Mouse (Mus musculus) thymus, postnatal 25 days (tissue): ENCODE results near the gene Ranbp10.

Experiments
- DNase-seq: peaks from one replicate; pipeline ENCODE4 v3.0.0; 2022

The Ranbp10 gene

GRCm38 (mm10) chr8:105780298-105780697 is 46.9 kb downstream of the Ranbp10 start:
- no peak for DNase-seq

GRCm38 (mm10) chr8:105777833-105778232 is 49.3 kb downstream of the Ranbp10 start:
- DNase-seq = no peak

GRCm38 (mm10) chr8:105774498-105774897 is 52.7 kb downstream of the Ranbp10 start:
- no peak for DNase-seq

- no peak for DNase-seq
Observed at GRCm38 (mm10) chr8:105773441-105773861, 53.7 kb downstream of the Ranbp10 start.

- DNase-seq = no peak
Observed at GRCm38 (mm10) chr8:105771398-105772175, 55.6 kb downstream of the Ranbp10 start.

- peak; percentile 17 for DNase-seq
Observed at GRCm38 (mm10) chr8:105770609-105771008, 56.5 kb downstream of the Ranbp10 start.

- no peak for DNase-seq
Observed at GRCm38 (mm10) chr8:105768485-105769257, 58.5 kb downstream of the Ranbp10 start.

GRCm38 (mm10) chr8:105758277-105759108 is 68.7 kb downstream of the Ranbp10 start, which contains the start of gene Gfod2:
Gfod2 (minus strand) TSS chr8:105758664.
- peak; percentile 99 for DNase-seq

- DNase-seq = no peak
Observed at GRCm38 (mm10) chr8:105757796-105758276, 69.3 kb downstream of the Ranbp10 start.

- no peak for DNase-seq
Observed at GRCm38 (mm10) chr8:105754688-105755087, 72.5 kb downstream of the Ranbp10 start.

GRCm38 (mm10) chr8:105753916-105754315 is 73.2 kb downstream of the Ranbp10 start:
- DNase-seq = no peak

GRCm38 (mm10) chr8:105750606-105751005 is 76.5 kb downstream of the Ranbp10 start:
- DNase-seq = no peak

GRCm38 (mm10) chr8:105743301-105743700 is 83.8 kb downstream of the Ranbp10 start:
- no peak for DNase-seq

GRCm38 (mm10) chr8:105739216-105739615 is 87.9 kb downstream of the Ranbp10 start:
- no peak for DNase-seq

GRCm38 (mm10) chr8:105732186-105732585 is 95.0 kb downstream of the Ranbp10 start:
- no peak for DNase-seq

GRCm38 (mm10) chr8:105727397-105728124 is 99.6 kb downstream of the Ranbp10 start:
- peak; percentile 41 for DNase-seq

- no peak for DNase-seq
Observed at GRCm38 (mm10) chr8:105725726-105726125, 101.4 kb downstream of the Ranbp10 start.

GRCm38 (mm10) chr8:105722861-105723260 is 104.3 kb downstream of the Ranbp10 start:
- no peak for DNase-seq

GRCm38 (mm10) chr8:105719637-105720036 is 107.5 kb downstream of the Ranbp10 start:
- no peak for DNase-seq
